8 mouse cellular contexts compared by ENCODE assay signal in the genomic region with DNA sequence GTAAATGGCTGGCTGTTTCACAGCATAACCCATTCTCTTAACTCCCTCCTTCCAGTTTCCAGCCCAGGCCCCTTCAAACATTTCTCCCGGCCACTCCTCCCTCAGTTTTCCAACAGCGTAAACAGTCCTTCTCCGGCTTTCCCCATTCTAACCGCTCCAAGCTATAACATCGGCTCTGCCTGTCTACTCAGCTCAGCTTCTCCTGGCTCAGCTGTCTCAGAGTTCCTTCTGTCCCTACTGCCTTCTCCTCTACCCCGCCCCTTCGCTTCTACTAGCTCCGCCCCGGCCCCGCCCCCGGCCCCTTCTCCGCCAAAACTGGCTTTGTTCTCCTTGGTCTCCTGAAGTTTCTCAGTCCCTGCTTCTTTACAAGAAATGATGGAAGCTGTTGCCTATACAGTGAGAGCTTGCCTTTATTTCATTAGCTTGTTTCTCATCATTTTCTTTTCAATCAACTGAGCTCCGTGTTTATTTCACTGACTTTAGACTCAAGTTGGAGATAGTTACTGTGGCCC. TPM values are rescaled to one million over a fixed set of nuclear protein-coding genes. Genes with fewer than 3 reads are reported as not detected.
DNase-seq lines count a peak whose midpoint lies in the region; ATAC-seq and TF ChIP-seq lines count a peak whose summit lies in the region.

A gene (minus strand): TSS at position 462 of the 512 bp plus-strand sequence.

- ATAC-seq in activated CD4-positive, CD25-positive, alpha-beta regulatory T cell, adult 4 months = no peak
- peak; percentile 80 for ATAC-seq in embryonic facial prominence, embryonic 14.5 days (ENCODE audit: low read depth)

- no peaks in the 10 kb centered on the region for H3K4me1 ChIP-seq in cerebellum, adult 2 months (ENCODE audit: control insufficient read depth, insufficient read depth, low read length)
- peaks cover 9% of the 10 kb centered on the region; the same call in 1 of the 2 replicates for H3K4me1 ChIP-seq in embryonic facial prominence, embryonic 14.5 days (ENCODE audit: control insufficient read depth, insufficient read depth, low read length)

- peaks cover 47% of the 10 kb centered on the region for H3K36me3 ChIP-seq in embryonic facial prominence, embryonic 14.5 days (ENCODE audit: control insufficient read depth, insufficient read depth, low read length)
- peaks cover 2% of the 10 kb centered on the region for H3K36me3 ChIP-seq in splenic B cell, adult 2 months (ENCODE audit: control insufficient read depth, insufficient read depth, low read length, poor library complexity, severe bottlenecking)

- TF ChIP-seq POLR2A in cerebellum, adult 2 months (IDR thresholded peaks at IDR 0.05; ENCODE audit: borderline replicate concordance, insufficient read depth, low read length) = peak; percentile 24; the same call in 1 of the 2 replicates

- peak within 1 kb of the TSS; percentile 25 for H3K4me3 ChIP-seq in cerebellum, adult 2 months (replicated peaks; ENCODE audit: insufficient read depth, low read depth, low read length)
- peak within 1 kb of the TSS; percentile 72 for H3K4me3 ChIP-seq in embryonic facial prominence, embryonic 14.5 days (ENCODE audit: low read depth, low read length)

- H3K27ac ChIP-seq in cerebellum, adult 2 months (ENCODE audit: insufficient read depth, low read length) = no peak within 1 kb of the TSS
- H3K27ac ChIP-seq in embryonic facial prominence, embryonic 14.5 days (replicated peaks; ENCODE audit: low read depth, low read length) = peak within 1 kb of the TSS; percentile 98

- no peak for TF ChIP-seq CTCF in cerebellum, adult 2 months (IDR thresholded peaks at IDR 0.05; ENCODE audit: borderline replicate concordance, insufficient read depth, low read depth, low read length)

- intact Hi-C loops in heart, postnatal 36 days (cut with DNase I) = loop anchor here (2.0 kb wide), 1 partner anchor 16 kb away; a partner anchor contains a TSS

- no peaks in the 10 kb centered on the region for H3K27me3 ChIP-seq in cerebellum, adult 2 months (ENCODE audit: control insufficient read depth, insufficient read depth, low read length)
- no peaks in the 10 kb centered on the region for H3K27me3 ChIP-seq in embryonic facial prominence, embryonic 14.5 days (replicated peaks; ENCODE audit: control insufficient read depth, insufficient read depth, low read length)
- H3K27me3 ChIP-seq in splenic B cell, adult 2 months (ENCODE audit: control insufficient read depth, insufficient read depth, low read length, poor library complexity, severe bottlenecking) = no peaks in the 10 kb centered on the region

- DNase-seq in cerebellum, adult 2 months = peak; percentile 35 to 55
- no peak for DNase-seq in cerebellum, adult 11 months
- peak; percentile 93 for DNase-seq in embryonic facial prominence, embryonic 14.5 days (ENCODE audit: low spot score)
- peak; percentile 15 to 27 for DNase-seq in heart, postnatal 36 days
- peak; percentile 7 for DNase-seq in large intestine, adult 2 months (ENCODE audit: low read depth, low spot score)
- DNase-seq in lung, postnatal 10 days = peak; percentile 44
- DNase-seq in splenic B cell, adult 2 months (ENCODE audit: low read depth, low spot score) = peak; percentile 44

- WGBS in cerebellum, adult 2 months = 4% methylated on average over 13 of the region's 13 CpGs
- WGBS in embryonic facial prominence, embryonic 14.5 days = under 1% methylated on average over 13 of the region's 13 CpGs
- 5% methylated on average over 13 of the region's 13 CpGs for WGBS in large intestine, adult 2 months

- H3K9ac ChIP-seq in embryonic facial prominence, embryonic 14.5 days (ENCODE audit: low read depth, low read length) = peak within 1 kb of the TSS; percentile 66

- peak within 1 kb of the TSS; percentile 91 for H3K4me2 ChIP-seq in embryonic facial prominence, embryonic 14.5 days (ENCODE audit: low read depth, low read length)

- no peaks in the 10 kb centered on the region for H3K9me3 ChIP-seq in embryonic facial prominence, embryonic 14.5 days (ENCODE audit: control insufficient read depth, low read length)

RNA-seq across cellular contexts. Expression of the gene that starts here (rescaled TPM):
- 33.0 and 36.4 TPM in 2 replicates for polyA plus RNA-seq in cerebellum, adult 2 months (2012; rRNA removed)
- 10 to 100 TPM; 16.6 to 17.4 TPM for polyA plus RNA-seq in activated CD4-positive, CD25-positive, alpha-beta regulatory T cell, adult 4 months (2017; shearing (Covaris generic))
- 29.8 and 29.9 TPM in 2 replicates for polyA plus RNA-seq in embryonic facial prominence, embryonic 14.5 days (2014; fragmentation: Nextera tagmentation; extraction: Ambion mirVana)
- total RNA-seq in heart, postnatal 36 days (2021) = 1 to 10 TPM; 2.1 to 3.8 TPM
- polyA plus RNA-seq in large intestine, adult 2 months (2012; rRNA removed) = 3.8 and 4.1 TPM in 2 replicates
